Mouse (Mus musculus) urinary bladder, postnatal 0 days (tissue): ENCODE results near the gene Ptx4. TPM values are rescaled to one million over a fixed set of nuclear protein-coding genes. Genes with fewer than 3 reads are reported as not detected.

Source experiments
- polyA plus RNA-seq: library from polyadenylated mRNA; unstranded; fragments of >200 nt; fragmentation: Nextera tagmentation; extraction: Ambion mirVana; gene quantifications from 2 replicates; pipeline ENCODE4 v1.2.1, GENCODE M21; 2015

Gene Ptx4
- not detected in 2 replicates for polyA plus RNA-seq

GRCm38 (mm10) chr17:25120406-25120805 lies at the start of gene Ptx4:
Ptx4 (plus strand) TSS chr17:25120760.

GRCm38 (mm10) chr17:25083444-25083931 lies 37.1 kb upstream of the Ptx4 start, which contains the start of gene Tmem204:
Tmem204 (minus strand) TSS chr17:25083591.

GRCm38 (mm10) chr17:25115664-25116432 lies 4.7 kb upstream of the Ptx4 start, which contains the start of gene Telo2:
Telo2 (minus strand) TSS chr17:25115967.

GRCm38 (mm10) chr17:25133275-25133698 lies 12.7 kb downstream of the Ptx4 start, which contains the start of gene Clcn7:
Clcn7 (plus strand) TSS chr17:25133391.

GRCm38 (mm10) chr17:25162161-25162560 lies 41.6 kb downstream of the Ptx4 start, which contains the start of gene Ccdc154:
Ccdc154 (plus strand) TSS chr17:25162461.

Other genes with a start within 250 kb of the Ptx4 start
- 31.8 and 37.9 TPM in 2 replicates for gene Nubp2, start 234.4 kb upstream of the Ptx4 start, polyA plus RNA-seq
- 27.7 and 30.1 TPM in 2 replicates for gene Spsb3, start 234.1 kb upstream of the Ptx4 start, polyA plus RNA-seq
- gene Eme2, start 225.7 kb upstream of the Ptx4 start, polyA plus RNA-seq = 18.3 and 18.8 TPM in 2 replicates
- 83.6 and 88.7 TPM in 2 replicates for gene Mrps34, start 225.6 kb upstream of the Ptx4 start, polyA plus RNA-seq
- 35.4 and 36.2 TPM in 2 replicates for gene Nme3, start 224.3 kb upstream of the Ptx4 start, polyA plus RNA-seq
- gene Mapk8ip3, start 183.8 kb upstream of the Ptx4 start, polyA plus RNA-seq = 12.1 and 13.1 TPM in 2 replicates
- gene Jpt2, start 160.1 kb upstream of the Ptx4 start, polyA plus RNA-seq = 51.5 and 66.2 TPM in 2 replicates
- 2.8 and 3.1 TPM in 2 replicates for gene Cramp1l, start 105.0 kb upstream of the Ptx4 start, polyA plus RNA-seq
- gene Ift140, start 104.7 kb upstream of the Ptx4 start, polyA plus RNA-seq = 5.4 and 6.0 TPM in 2 replicates
- gene Tmem204, start 37.2 kb upstream of the Ptx4 start, polyA plus RNA-seq = 21.2 and 24.3 TPM in 2 replicates
- 17.5 and 20.7 TPM in 2 replicates for gene Telo2, start 4.8 kb upstream of the Ptx4 start, polyA plus RNA-seq
- 15.0 and 15.7 TPM in 2 replicates for gene Clcn7, start 12.6 kb downstream of the Ptx4 start, polyA plus RNA-seq
- 0.16 TPM in 1 of 2 replicates, not detected in the other for gene Ccdc154, start 41.7 kb downstream of the Ptx4 start, polyA plus RNA-seq
- gene Gm38655, start 54.7 kb downstream of the Ptx4 start, polyA plus RNA-seq = not detected in 2 replicates
- 20.4 and 21.7 TPM in 2 replicates for gene BC003965, start 63.8 kb downstream of the Ptx4 start, polyA plus RNA-seq
- gene Unkl, start 67.6 kb downstream of the Ptx4 start, polyA plus RNA-seq = 3.7 and 3.9 TPM in 2 replicates
- 24.6 and 31.8 TPM in 2 replicates for gene Gnptg, start 119.4 kb downstream of the Ptx4 start, polyA plus RNA-seq
- gene Tsr3, start 119.4 kb downstream of the Ptx4 start, polyA plus RNA-seq = 34.5 and 36.9 TPM in 2 replicates
- gene Baiap3, start 135.6 kb downstream of the Ptx4 start, polyA plus RNA-seq = 1.2 and 2.0 TPM in 2 replicates
- 275 and 315 TPM in 2 replicates for gene Ube2i, start 153.9 kb downstream of the Ptx4 start, polyA plus RNA-seq
- gene Prss34, start 177.6 kb downstream of the Ptx4 start, polyA plus RNA-seq = 0.82 and 1.6 TPM in 2 replicates
- gene Prss28, start 187.9 kb downstream of the Ptx4 start, polyA plus RNA-seq = not detected in 2 replicates
- gene Prss29, start 197.9 kb downstream of the Ptx4 start, polyA plus RNA-seq = not detected in 2 replicates
- 2.4 and 10.9 TPM in 2 replicates for gene Tpsab1, start 224.8 kb downstream of the Ptx4 start, polyA plus RNA-seq
- gene Tpsb2, start 245.5 kb downstream of the Ptx4 start, polyA plus RNA-seq = 43.4 and 152 TPM in 2 replicates
- 0.82 and 1.7 TPM in 2 replicates for gene Tpsg1, start 248.5 kb downstream of the Ptx4 start, polyA plus RNA-seq